Mouse (Mus musculus): ENCODE results near the gene Tmcc2.

The Tmcc2 gene

GRCm38 (mm10) chr1:132315889-132316624 lies 75.0 kb downstream of the Tmcc2 start, which contains the start of gene Nuak2:
TSS of gene Nuak2 (plus strand) at chr1:132316126.
- DNase-seq (ENCODE audit: low spot score) = peak; percentile 80

- DNase-seq (ENCODE audit: low spot score) = no peak
Measured at GRCm38 (mm10) chr1:132312703-132313102, 78.4 kb downstream of the Tmcc2 start.

GRCm38 (mm10) chr1:132312043-132312442 lies 79.0 kb downstream of the Tmcc2 start:
- DNase-seq (ENCODE audit: low spot score) = no peak

- DNase-seq (ENCODE audit: low spot score) = no peak
Measured at GRCm38 (mm10) chr1:132311174-132311859, 79.8 kb downstream of the Tmcc2 start.

- DNase-seq (ENCODE audit: low spot score) = no peak
Measured at GRCm38 (mm10) chr1:132310754-132311153, 80.3 kb downstream of the Tmcc2 start.

GRCm38 (mm10) chr1:132308674-132309073 lies 82.4 kb downstream of the Tmcc2 start:
- no peak for DNase-seq (ENCODE audit: low spot score)

GRCm38 (mm10) chr1:132307962-132308361 lies 83.1 kb downstream of the Tmcc2 start:
- DNase-seq (ENCODE audit: low spot score) = no peak

GRCm38 (mm10) chr1:132306808-132307207 lies 84.3 kb downstream of the Tmcc2 start:
- no peak for DNase-seq (ENCODE audit: low spot score)

Data from ovary, postnatal 36 days (tissue).